Mouse (Mus musculus) kidney, embryonic 14.5 days (tissue): ENCODE results near the gene Esrrg. TPM values are rescaled to one million over a fixed set of nuclear protein-coding genes. Genes with fewer than 3 reads are reported as not detected.

Experiments used
- ATAC-seq: fragments of 200-750 bp; cut with Nextera tagmentation; 2 replicates; pipeline ENCODE4 v1.8.0; 2017; ENCODE audit warnings: moderate number of reproducible peaks, mild to moderate bottlenecking, moderate TSS enrichment, moderate library complexity; ENCODE audit not compliant: low FRiP score, low TSS enrichment
- H3K27ac ChIP-seq: fragments of 300-500 bp; sonication (generic); 2 replicates; pipeline ENCODE4 v1.5.1; 2014; ENCODE audit warnings: low read depth, mild to moderate bottlenecking, low read length, moderate library complexity, mixed read lengths
- H3K27me3 ChIP-seq: fragments of 300-500 bp; sonication (generic); 2 replicates; pipeline ENCODE4 v1.6.1; 2014; ENCODE audit warnings: mild to moderate bottlenecking, low read length; ENCODE audit not compliant: control insufficient read depth, insufficient read depth
- H3K36me3 ChIP-seq: fragments of 300-500 bp; sonication (generic); 2 replicates; pipeline ENCODE4 v1.6.1; 2014; ENCODE audit warnings: low read length, mixed read lengths; ENCODE audit not compliant: control insufficient read depth, insufficient read depth
- H3K4me1 ChIP-seq: fragments of 300-500 bp; sonication (generic); 2 replicates; pipeline ENCODE4 v1.6.1; 2014; ENCODE audit warnings: low read length, mixed read lengths; ENCODE audit not compliant: control insufficient read depth, insufficient read depth
- H3K4me2 ChIP-seq: fragments of 300-500 bp; sonication (generic); replicated peaks from 2 replicates; pipeline ENCODE4 v1.6.1; 2014; ENCODE audit warnings: low read depth, mild to moderate bottlenecking, low read length
- H3K4me3 ChIP-seq: fragments of 300-500 bp; sonication (generic); 2 replicates; pipeline ENCODE4 v1.5.1; 2014; ENCODE audit warnings: mild to moderate bottlenecking, low read length
- H3K9ac ChIP-seq: fragments of 300-500 bp; sonication (generic); 2 replicates; pipeline ENCODE4 v1.6.1; 2014; ENCODE audit warnings: low read depth, mild to moderate bottlenecking, low read length, moderate library complexity
- H3K9me3 ChIP-seq: fragments of 300-500 bp; sonication (generic); 2 replicates; pipeline ENCODE4 v1.6.1; 2016; ENCODE audit warnings: low read length; ENCODE audit not compliant: control insufficient read depth
- WGBS: fragments of 180-500 bp; shearing (Covaris S2); extraction: QIAGEN DNeasy Blood & Tissue Kit; methylation state at CpG from one replicate; pipeline ENCODE4 v1.1.7; 2014; 5-methylcytosine and 5-hydroxymethylcytosine counted together
- polyA plus RNA-seq: library from polyadenylated mRNA; unstranded; fragments of >200 nt; fragmentation: Nextera tagmentation; extraction: Ambion mirVana; gene quantifications from 2 replicates; pipeline ENCODE4 v1.2.1, GENCODE M21; 2014

Gene Esrrg
- polyA plus RNA-seq, 1 experiment from 2014 or later = 21.5 TPM

- no peaks in the 10 kb centered on the region for H3K4me1 ChIP-seq
- no peak overlapping the region for H3K4me2 ChIP-seq
- no peaks in the 10 kb centered on the region for H3K9me3 ChIP-seq
- H3K4me3 ChIP-seq = no peak overlapping the region
- H3K27ac ChIP-seq = no peak overlapping the region
- no peaks in the 10 kb centered on the region for H3K36me3 ChIP-seq
- no peak for ATAC-seq
- H3K9ac ChIP-seq = no peak overlapping the region
- WGBS = 69% methylated on average over 8 of the region's 8 CpGs
- H3K27me3 ChIP-seq = no peaks in the 10 kb centered on the region
Measured at GRCm38 (mm10) chr1:187631486-187631885, 22.9 kb downstream of the Esrrg start.

GRCm38 (mm10) chr1:187645258-187645657 is 36.7 kb downstream of the Esrrg start:
- Histone ChIP-seq H3K4me1 (no peaks in the 10 kb centered on the region), H3K27me3 (no peaks in the 10 kb centered on the region), H3K9me3 (no peaks in the 10 kb centered on the region), H3K27ac (no peak overlapping the region), H3K36me3 (no peaks in the 10 kb centered on the region), H3K9ac (no peak overlapping the region), H3K4me3 (no peak overlapping the region), H3K4me2 (no peak overlapping the region)
- ATAC-seq = no peak
- WGBS = 84% methylated on average over 8 of the region's 8 CpGs

GRCm38 (mm10) chr1:187648551-187648950 is 40.0 kb downstream of the Esrrg start:
- no peak overlapping the region for H3K9ac ChIP-seq
- no peaks in the 10 kb centered on the region for H3K36me3 ChIP-seq
- WGBS = 91% methylated on average over 8 of the region's 8 CpGs
- peaks cover 13% of the 10 kb centered on the region; the same call in 1 of the 2 replicates for H3K4me1 ChIP-seq
- no peak overlapping the region for H3K4me2 ChIP-seq
- H3K27ac ChIP-seq = no peak overlapping the region
- H3K4me3 ChIP-seq = no peak overlapping the region
- H3K9me3 ChIP-seq = no peaks in the 10 kb centered on the region
- ATAC-seq = no peak
- no peaks in the 10 kb centered on the region for H3K27me3 ChIP-seq

- H3K9ac ChIP-seq = no peak overlapping the region
- no peaks in the 10 kb centered on the region for H3K27me3 ChIP-seq
- H3K4me2 ChIP-seq = no peak overlapping the region
- ATAC-seq = no peak
- H3K27ac ChIP-seq = no peak overlapping the region
- H3K36me3 ChIP-seq = no peaks in the 10 kb centered on the region
- H3K4me1 ChIP-seq = peaks cover 13% of the 10 kb centered on the region; the same call in 1 of the 2 replicates
- no peak overlapping the region for H3K4me3 ChIP-seq
- WGBS = 56% methylated on average over 5 of the region's 5 CpGs
- no peaks in the 10 kb centered on the region for H3K9me3 ChIP-seq
Measured at GRCm38 (mm10) chr1:187649871-187650270, 41.3 kb downstream of the Esrrg start.

- H3K36me3 ChIP-seq = no peaks in the 10 kb centered on the region
- H3K27ac ChIP-seq = no peak overlapping the region
- H3K9ac ChIP-seq = peak overlapping the region; percentile 78; the same call in 1 of the 2 replicates
- H3K4me3 ChIP-seq = peak overlapping the region; percentile 46
- 10% methylated on average over 24 of the region's 24 CpGs for WGBS
- H3K4me1 ChIP-seq = peaks cover 13% of the 10 kb centered on the region; the same call in 1 of the 2 replicates
- peak; percentile 30; the same call in 1 of the 2 replicates for ATAC-seq
- H3K9me3 ChIP-seq = no peaks in the 10 kb centered on the region
- no peaks in the 10 kb centered on the region for H3K27me3 ChIP-seq
- peak overlapping the region; percentile 97 for H3K4me2 ChIP-seq
Measured at GRCm38 (mm10) chr1:187650786-187651687, 42.4 kb downstream of the Esrrg start.

- no peaks in the 10 kb centered on the region for H3K36me3 ChIP-seq
- peak overlapping the region; percentile 97 for H3K4me2 ChIP-seq
- no peak overlapping the region for H3K27ac ChIP-seq
- peak overlapping the region; percentile 78 for H3K9ac ChIP-seq
- no peaks in the 10 kb centered on the region for H3K9me3 ChIP-seq
- peaks cover 13% of the 10 kb centered on the region; the same call in 1 of the 2 replicates for H3K4me1 ChIP-seq
- peak overlapping the region; percentile 46 for H3K4me3 ChIP-seq
- peak; percentile 89 for ATAC-seq
- under 1% methylated on average over 43 of the region's 47 CpGs for WGBS
- H3K27me3 ChIP-seq = no peaks in the 10 kb centered on the region
Measured at GRCm38 (mm10) chr1:187651688-187652241, 43.2 kb downstream of the Esrrg start.

- Histone ChIP-seq H3K4me2 (peak overlapping the region; percentile 97), H3K27me3 (no peaks in the 10 kb centered on the region), H3K9me3 (no peaks in the 10 kb centered on the region), H3K9ac (no peak overlapping the region), H3K4me3 (peak overlapping the region; percentile 46), H3K4me1 (peaks cover 13% of the 10 kb centered on the region; the same call in 1 of the 2 replicates), H3K36me3 (no peaks in the 10 kb centered on the region), H3K27ac (no peak overlapping the region)
- peak; percentile 28; the same call in 1 of the 2 replicates for ATAC-seq
- WGBS = 15% methylated on average over 7 of the region's 7 CpGs
Measured at GRCm38 (mm10) chr1:187652445-187652844, 43.9 kb downstream of the Esrrg start.

- no peaks in the 10 kb centered on the region for H3K9me3 ChIP-seq
- H3K27ac ChIP-seq = peak overlapping the region; percentile 59; the same call in 1 of the 2 replicates
- WGBS = 29% methylated on average over 9 of the region's 9 CpGs
- H3K4me3 ChIP-seq = no peak overlapping the region
- no peaks in the 10 kb centered on the region for H3K27me3 ChIP-seq
- no peaks in the 10 kb centered on the region for H3K36me3 ChIP-seq
- peaks cover 13% of the 10 kb centered on the region; the same call in 1 of the 2 replicates for H3K4me1 ChIP-seq
- no peak for ATAC-seq
- no peak overlapping the region for H3K4me2 ChIP-seq
- no peak overlapping the region for H3K9ac ChIP-seq
Measured at GRCm38 (mm10) chr1:187653390-187653789, 44.8 kb downstream of the Esrrg start.

GRCm38 (mm10) chr1:187660963-187661362 is 52.4 kb downstream of the Esrrg start:
- 67% methylated on average over 9 of the region's 9 CpGs for WGBS
- Histone ChIP-seq H3K4me3 (no peak overlapping the region), H3K4me2 (no peak overlapping the region), H3K27me3 (no peaks in the 10 kb centered on the region), H3K4me1 (peaks cover 9% of the 10 kb centered on the region; the same call in 1 of the 2 replicates), H3K36me3 (no peaks in the 10 kb centered on the region), H3K9me3 (no peaks in the 10 kb centered on the region), H3K9ac (no peak overlapping the region), H3K27ac (no peak overlapping the region)
- ATAC-seq = no peak
